Mouse (Mus musculus) testis, adult 2 months (tissue): ENCODE measurements at regions not wholly inside any gene's neighbourhood (a gene's known extent, or its start where the extent isn't known, plus 50 kb on each side); places are given as distances from the start of the nearest gene placed in this dataset.
"Not testable (repeated sequence)": the region's sequence is repeated elsewhere in the genome, so short reads cannot be mapped to it uniquely, and the experiment has no call there.

Experiments used
- H3K27ac ChIP-seq: fragments of 200-500 bp; 2 replicates; pipeline ENCODE4 v1.5.1; 2012; ENCODE audit warnings: low read depth, low read length; ENCODE audit not compliant: control insufficient read depth, insufficient read depth
- H3K27me3 ChIP-seq: fragments of 200-500 bp; 2 replicates; pipeline ENCODE4 v1.6.1; 2012; ENCODE audit warnings: mild to moderate bottlenecking, low read length, moderate library complexity; ENCODE audit not compliant: control insufficient read depth, insufficient read depth
- H3K36me3 ChIP-seq: fragments of 200-500 bp; 2 replicates; pipeline ENCODE4 v1.6.1; 2012; ENCODE audit warnings: mild to moderate bottlenecking, low read length; ENCODE audit not compliant: control insufficient read depth, insufficient read depth
- H3K4me1 ChIP-seq: fragments of 200-500 bp; 2 replicates; pipeline ENCODE4 v1.6.1; 2012; ENCODE audit warnings: low read length; ENCODE audit not compliant: control insufficient read depth, insufficient read depth
- H3K4me3 ChIP-seq: fragments of 200-500 bp; 2 replicates; pipeline ENCODE4 v1.5.1; 2012; ENCODE audit warnings: low read depth, mild to moderate bottlenecking, low read length, moderate library complexity, mixed read lengths; ENCODE audit not compliant: control insufficient read depth
- CTCF ChIP-seq: fragments of 200-500 bp; IDR thresholded peaks from 2 replicates; pipeline ENCODE4 v1.5.1; 2012; ENCODE audit warnings: low read depth, mild to moderate bottlenecking, inconsistent platforms, low read length, moderate library complexity; ENCODE audit not compliant: control insufficient read depth, insufficient read depth, insufficient replicate concordance
- POLR2A ChIP-seq: fragments of 200-500 bp; IDR thresholded peaks from 2 replicates; pipeline ENCODE4 v1.6.1; 2012; ENCODE audit warnings: low read depth, mild to moderate bottlenecking, inconsistent platforms, low read length, moderate library complexity; ENCODE audit not compliant: control insufficient read depth

DNA sequence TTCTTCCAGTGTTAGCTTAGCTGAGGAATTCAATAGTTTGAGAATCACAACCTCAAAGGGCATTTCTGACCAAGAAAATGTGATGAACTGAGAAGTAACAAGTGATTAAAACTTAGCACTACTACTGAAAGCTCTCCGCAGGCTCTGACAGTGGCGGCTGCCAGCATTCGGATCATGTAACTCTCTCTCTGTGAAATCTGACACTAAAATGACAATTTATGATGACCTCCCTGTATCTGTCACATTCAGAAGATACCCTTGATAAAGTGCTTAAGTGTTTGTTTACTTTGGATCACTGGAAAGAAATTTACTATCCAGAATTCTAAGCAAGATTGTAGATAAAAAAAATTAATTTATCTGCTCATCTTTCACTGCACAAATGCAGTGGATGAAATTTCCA, 230.3 kb upstream of the Pld5 start:
- no peaks in the 10 kb centered on the region for H3K36me3 ChIP-seq
- no peak overlapping the region for H3K4me3 ChIP-seq
- H3K27me3 ChIP-seq, result no peaks in the 10 kb centered on the region
- H3K4me1 ChIP-seq, result no peaks in the 10 kb centered on the region
- TF ChIP-seq CTCF (no peak), POLR2A (no peak)
- H3K27ac ChIP-seq, result no peak overlapping the region

DNA sequence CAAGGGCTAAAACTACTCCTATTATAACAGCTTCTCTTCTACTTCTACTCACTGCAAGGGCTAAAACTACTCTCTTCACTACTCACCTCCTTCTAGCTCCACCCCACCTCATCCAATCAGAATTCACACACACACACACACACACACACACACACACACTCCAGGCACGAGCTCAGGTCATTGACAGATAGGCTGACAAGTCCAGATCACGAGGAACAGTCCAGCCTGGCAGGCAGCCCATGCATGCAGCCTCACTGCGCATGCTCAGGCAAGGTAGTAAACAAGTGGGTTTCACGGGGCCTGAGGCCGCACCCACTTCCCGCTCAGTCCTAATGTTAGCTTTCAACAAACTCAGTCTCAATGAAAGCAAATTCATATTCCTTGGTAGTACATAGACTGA, 229.6 kb upstream of the Pld5 start:
- not testable (repeated sequence) for H3K27ac ChIP-seq, H3K27me3 ChIP-seq, H3K36me3 ChIP-seq, H3K4me3 ChIP-seq, H3K4me1 ChIP-seq

DNA sequence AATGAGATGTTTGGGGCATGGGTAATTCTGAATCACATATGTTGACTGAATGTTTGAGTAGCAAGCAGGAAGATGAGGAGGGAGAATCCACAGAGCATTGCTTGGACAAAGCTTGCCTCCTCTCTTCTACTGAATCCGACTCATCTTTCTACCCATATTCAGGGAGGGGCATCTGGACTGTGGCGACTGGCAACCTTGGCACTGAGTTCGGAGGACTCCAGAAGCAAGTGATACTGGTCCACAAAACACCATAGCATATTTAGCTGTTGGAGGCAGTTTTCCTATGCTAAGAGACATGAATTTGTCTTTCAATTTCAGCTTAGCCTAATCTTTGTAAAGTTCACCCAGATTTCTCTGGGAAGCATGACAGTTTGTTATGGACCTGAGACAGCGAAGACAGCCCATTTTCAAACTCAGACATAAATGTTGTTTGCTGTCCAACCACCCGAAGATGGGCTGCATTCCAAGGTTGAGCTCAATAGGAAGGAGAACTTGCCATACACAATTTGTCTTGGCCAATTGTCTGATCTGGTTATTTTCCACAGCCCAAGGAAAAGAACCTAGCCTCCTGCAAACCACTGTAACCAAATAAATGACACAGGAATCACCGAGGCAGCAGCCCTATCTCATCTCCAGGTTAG, 224.0 kb upstream of the Pld5 start:
- TF ChIP-seq POLR2A (no peak), CTCF (no peak)
- Histone ChIP-seq H3K4me1 (no peaks in the 10 kb centered on the region), H3K27ac (no peak overlapping the region), H3K27me3 (no peaks in the 10 kb centered on the region), H3K36me3 (no peaks in the 10 kb centered on the region), H3K4me3 (no peak overlapping the region)

- Histone ChIP-seq H3K27me3 (no peaks in the 10 kb centered on the region), H3K4me3 (no peak overlapping the region), H3K36me3 (no peaks in the 10 kb centered on the region), H3K27ac (no peak overlapping the region), H3K4me1 (no peaks in the 10 kb centered on the region)
- no peak for TF ChIP-seq POLR2A
- no peak for TF ChIP-seq CTCF
Observed at GRCm38 (mm10) chr1:176468560-176468959, 193.4 kb upstream of the Pld5 start.

GRCm38 (mm10) chr1:176462125-176462524, 187.0 kb upstream of the Pld5 start:
- no peak for TF ChIP-seq POLR2A
- no peak for TF ChIP-seq CTCF
- H3K4me3 ChIP-seq, result no peak overlapping the region
- no peaks in the 10 kb centered on the region for H3K4me1 ChIP-seq
- H3K36me3 ChIP-seq, result no peaks in the 10 kb centered on the region
- no peaks in the 10 kb centered on the region for H3K27me3 ChIP-seq
- no peak overlapping the region for H3K27ac ChIP-seq

- no peak overlapping the region for H3K4me3 ChIP-seq
- no peak overlapping the region for H3K27ac ChIP-seq
- no peaks in the 10 kb centered on the region for H3K36me3 ChIP-seq
- TF ChIP-seq POLR2A (no peak), CTCF (no peak)
- H3K4me1 ChIP-seq, result no peaks in the 10 kb centered on the region
- no peaks in the 10 kb centered on the region for H3K27me3 ChIP-seq
Observed at GRCm38 (mm10) chr1:176446735-176447134, 171.6 kb upstream of the Pld5 start.

- H3K36me3 ChIP-seq, result no peaks in the 10 kb centered on the region
- H3K27me3 ChIP-seq, result no peaks in the 10 kb centered on the region
- no peaks in the 10 kb centered on the region for H3K4me1 ChIP-seq
- no peak for TF ChIP-seq CTCF
- TF ChIP-seq POLR2A, result no peak
- no peak overlapping the region for H3K4me3 ChIP-seq
- H3K27ac ChIP-seq, result no peak overlapping the region
Observed at GRCm38 (mm10) chr1:176443712-176444111, 168.6 kb upstream of the Pld5 start.

GRCm38 (mm10) chr1:176440254-176440653, 165.1 kb upstream of the Pld5 start:
- TF ChIP-seq POLR2A, result no peak
- no peak for TF ChIP-seq CTCF
- Histone ChIP-seq H3K4me1 (no peaks in the 10 kb centered on the region), H3K4me3 (no peak overlapping the region), H3K27ac (no peak overlapping the region), H3K36me3 (no peaks in the 10 kb centered on the region), H3K27me3 (no peaks in the 10 kb centered on the region)

- Histone ChIP-seq H3K4me3 (no peak overlapping the region), H3K27ac (no peak overlapping the region), H3K4me1 (no peaks in the 10 kb centered on the region; the same call in 1 of the 2 replicates), H3K36me3 (no peaks in the 10 kb centered on the region), H3K27me3 (no peaks in the 10 kb centered on the region)
- TF ChIP-seq POLR2A (no peak), CTCF (no peak)
Observed at GRCm38 (mm10) chr1:176427835-176428234, 152.7 kb upstream of the Pld5 start.
